Mouse (Mus musculus) hematopoietic multipotent progenitor cell, adult 10-12 weeks (in vitro differentiated cells): ENCODE data around the gene Armc7. TPM values are rescaled to one million over a fixed set of nuclear protein-coding genes. Genes with fewer than 3 reads are reported as not detected.

Experiments used
- polyA plus RNA-seq: library from polyadenylated mRNA; stranded (reverse); fragments of >175 nt; gene quantifications from 2 replicates; pipeline ENCODE4 v1.2.3, GENCODE M21; 2012; ENCODE audit warnings: low replicate concordance

Armc7 gene
- polyA plus RNA-seq, result 137 and 301 TPM in 2 replicates

GRCm38 (mm10) chr11:115475025-115475757 lies at the start of gene Armc7:
Armc7 (plus strand) TSS chr11:115475667.

GRCm38 (mm10) chr11:115439906-115440595 lies 35.4 kb upstream of the Armc7 start, which contains the start of gene Trim80:
Trim80 (plus strand) TSS chr11:115440545.

GRCm38 (mm10) chr11:115462243-115462891 lies 13.1 kb upstream of the Armc7 start, which contains the start of gene Slc16a5:
Slc16a5 (plus strand) TSS chr11:115462474.

GRCm38 (mm10) chr11:115491356-115492083 lies 16.1 kb downstream of the Armc7 start, which contains the start of gene Nt5c:
Nt5c (minus strand) TSS chr11:115491862.

GRCm38 (mm10) chr11:115514238-115514663 lies 38.8 kb downstream of the Armc7 start, which contains the start of gene Jpt1:
Jpt1 (minus strand) TSS chr11:115514387.

GRCm38 (mm10) chr11:115536038-115536681 lies 60.7 kb downstream of the Armc7 start, which contains the start of gene Sumo2:
Sumo2 (minus strand) TSS chr11:115536276.

Other genes starting within 250 kb of the Armc7 start
- gene Grin2c, start 208.4 kb upstream of the Armc7 start, polyA plus RNA-seq, result 0.73 and 1.1 TPM in 2 replicates
- gene Fdxr, start 198.6 kb upstream of the Armc7 start, polyA plus RNA-seq, result 27.3 and 45.0 TPM in 2 replicates
- 0.40 and 0.51 TPM in 2 replicates for gene Fads6, start 178.0 kb upstream of the Armc7 start, polyA plus RNA-seq
- gene Otop2, start 168.5 kb upstream of the Armc7 start, polyA plus RNA-seq, result not detected in 2 replicates
- gene Ush1g, start 153.6 kb upstream of the Armc7 start, polyA plus RNA-seq, result 0.42 TPM in 1 of 2 replicates, not detected in the other
- gene Otop3, start 140.9 kb upstream of the Armc7 start, polyA plus RNA-seq, result 0.04 and 0.09 TPM in 2 replicates
- 9.7 and 10.9 TPM in 2 replicates for gene Hid1, start 107.9 kb upstream of the Armc7 start, polyA plus RNA-seq
- 0.38 and 0.57 TPM in 2 replicates for gene Cdr2l, start 93.8 kb upstream of the Armc7 start, polyA plus RNA-seq
- 47.1 and 50.2 TPM in 2 replicates for gene Mrpl58, start 71.9 kb upstream of the Armc7 start, polyA plus RNA-seq
- 10.1 and 103 TPM in 2 replicates for gene Atp5h, start 55.7 kb upstream of the Armc7 start, polyA plus RNA-seq
- gene Kctd2, start 55.5 kb upstream of the Armc7 start, polyA plus RNA-seq, result 29.7 and 94.9 TPM in 2 replicates
- 0.07 TPM in 1 of 2 replicates, not detected in the other for gene Trim80, start 35.1 kb upstream of the Armc7 start, polyA plus RNA-seq
- gene Slc16a5, start 13.2 kb upstream of the Armc7 start, polyA plus RNA-seq, result 5.6 and 10.2 TPM in 2 replicates
- 133 and 179 TPM in 2 replicates for gene Nt5c, start 16.2 kb downstream of the Armc7 start, polyA plus RNA-seq
- 264 and 267 TPM in 2 replicates for gene Jpt1, start 38.7 kb downstream of the Armc7 start, polyA plus RNA-seq
- 92.3 and 235 TPM in 2 replicates for gene Sumo2, start 60.6 kb downstream of the Armc7 start, polyA plus RNA-seq
- 7.0 and 16.9 TPM in 2 replicates for gene Nup85, start 88.8 kb downstream of the Armc7 start, polyA plus RNA-seq
- 21.2 and 30.2 TPM in 2 replicates for gene Mrps7, start 128.3 kb downstream of the Armc7 start, polyA plus RNA-seq
- 106 and 161 TPM in 2 replicates for gene Gga3, start 128.4 kb downstream of the Armc7 start, polyA plus RNA-seq
- gene Mif4gd, start 137.3 kb downstream of the Armc7 start, polyA plus RNA-seq, result 92.1 and 155 TPM in 2 replicates
- gene Slc25a19, start 152.6 kb downstream of the Armc7 start, polyA plus RNA-seq, result 71.6 and 118 TPM in 2 replicates
- 109 and 136 TPM in 2 replicates for gene Grb2, start 232.9 kb downstream of the Armc7 start, polyA plus RNA-seq